Mouse (Mus musculus) kidney, embryonic 16.5 days (tissue): ENCODE data around the gene Zmynd11. TPM values are rescaled to one million over a fixed set of nuclear protein-coding genes. Genes with fewer than 3 reads are reported as not detected.

Experiments used
- ATAC-seq: fragments of 200-750 bp; cut with Nextera tagmentation; 2 replicates; pipeline ENCODE4 v1.8.0; 2017; ENCODE audit warnings: moderate TSS enrichment; ENCODE audit not compliant: low FRiP score, low TSS enrichment
- H3K27ac ChIP-seq: fragments of 300-500 bp; sonication (generic); 2 replicates; pipeline ENCODE4 v1.5.1; 2014; ENCODE audit warnings: low read length
- H3K27me3 ChIP-seq: fragments of 300-500 bp; sonication (generic); 2 replicates; pipeline ENCODE4 v1.6.1; 2014; ENCODE audit warnings: low read length, control low read depth, mixed read lengths; ENCODE audit not compliant: insufficient read depth
- H3K36me3 ChIP-seq: fragments of 300-500 bp; sonication (generic); 2 replicates; pipeline ENCODE4 v1.6.1; 2014; ENCODE audit warnings: low read length, control low read depth, mixed read lengths; ENCODE audit not compliant: insufficient read depth
- H3K4me1 ChIP-seq: fragments of 300-500 bp; sonication (generic); 2 replicates; pipeline ENCODE4 v1.6.1; 2014; ENCODE audit warnings: low read length, control low read depth, mixed read lengths; ENCODE audit not compliant: insufficient read depth
- H3K4me2 ChIP-seq: fragments of 300-500 bp; sonication (generic); replicated peaks from 2 replicates; pipeline ENCODE4 v1.6.1; 2014; ENCODE audit warnings: low read depth, low read length
- H3K4me3 ChIP-seq: fragments of 300-500 bp; sonication (generic); 2 replicates; pipeline ENCODE4 v1.5.1; 2014; ENCODE audit warnings: mild to moderate bottlenecking, low read length
- H3K9ac ChIP-seq: fragments of 300-500 bp; sonication (generic); replicated peaks from 2 replicates; pipeline ENCODE4 v1.6.1; 2014; ENCODE audit warnings: low read length
- H3K9me3 ChIP-seq: fragments of 300-500 bp; sonication (generic); 2 replicates; pipeline ENCODE4 v1.6.1; 2016; ENCODE audit warnings: low read length, control low read depth
- WGBS: fragments of 180-500 bp; shearing (Covaris S2); extraction: QIAGEN DNeasy Blood & Tissue Kit; methylation state at CpG from one replicate; pipeline ENCODE4 v1.1.7; 2014; 5-methylcytosine and 5-hydroxymethylcytosine counted together
- polyA plus RNA-seq: library from polyadenylated mRNA; unstranded; fragments of >200 nt; fragmentation: Nextera tagmentation; extraction: Ambion mirVana; gene quantifications from 2 replicates; pipeline ENCODE4 v1.2.1, GENCODE M21; 2015

Gene Zmynd11
- polyA plus RNA-seq, 1 experiment from 2014 or later = 95.0 TPM

GRCm38 (mm10) chr13:9763828-9764645, 1.1 kb downstream of the Zmynd11 start:
- Histone ChIP-seq H3K36me3 (no peaks in the 10 kb centered on the region), H3K9ac (peak overlapping the region; percentile 100), H3K27ac (peak overlapping the region; percentile 99), H3K4me2 (peak overlapping the region; percentile 86), H3K27me3 (no peaks in the 10 kb centered on the region), H3K9me3 (no peaks in the 10 kb centered on the region), H3K4me3 (peak overlapping the region; percentile 96), H3K4me1 (peaks cover 39% of the 10 kb centered on the region)
- peak; percentile 75 for ATAC-seq
- 0% methylated on average over 57 of the region's 111 CpGs for WGBS

- Histone ChIP-seq H3K36me3 (no peaks in the 10 kb centered on the region), H3K9me3 (no peaks in the 10 kb centered on the region), H3K4me3 (peak overlapping the region; percentile 96), H3K9ac (peak overlapping the region; percentile 100), H3K27me3 (no peaks in the 10 kb centered on the region), H3K4me2 (peak overlapping the region; percentile 86), H3K27ac (peak overlapping the region; percentile 99), H3K4me1 (peaks cover 45% of the 10 kb centered on the region)
- ATAC-seq = peak; percentile 42
- under 1% methylated on average over 21 of the region's 21 CpGs for WGBS
Observed at GRCm38 (mm10) chr13:9763100-9763827, 1.9 kb downstream of the Zmynd11 start.

- no peak overlapping the region for H3K27ac ChIP-seq
- WGBS = 70% methylated on average over 6 of the region's 6 CpGs
- H3K9me3 ChIP-seq = no peaks in the 10 kb centered on the region
- H3K36me3 ChIP-seq = no peaks in the 10 kb centered on the region
- no peak for ATAC-seq
- no peak overlapping the region for H3K4me2 ChIP-seq
- H3K4me3 ChIP-seq = no peak overlapping the region
- no peak overlapping the region for H3K9ac ChIP-seq
- peaks cover 33% of the 10 kb centered on the region for H3K4me1 ChIP-seq
- H3K27me3 ChIP-seq = no peaks in the 10 kb centered on the region
Observed at GRCm38 (mm10) chr13:9760057-9760456, 5.1 kb downstream of the Zmynd11 start.

GRCm38 (mm10) chr13:9757842-9758491, 7.2 kb downstream of the Zmynd11 start:
- Histone ChIP-seq H3K27me3 (no peaks in the 10 kb centered on the region), H3K4me3 (no peak overlapping the region), H3K9ac (no peak overlapping the region), H3K27ac (peak overlapping the region; percentile 61), H3K4me2 (no peak overlapping the region; the same call in 1 of the 2 replicates), H3K4me1 (peaks cover 32% of the 10 kb centered on the region), H3K36me3 (no peaks in the 10 kb centered on the region), H3K9me3 (no peaks in the 10 kb centered on the region)
- 55% methylated on average over 9 of the region's 9 CpGs for WGBS
- ATAC-seq = 0 out of 2 replicates have a peak, but pooled peaks have one; percentile 54

- no peaks in the 10 kb centered on the region for H3K27me3 ChIP-seq
- H3K36me3 ChIP-seq = no peaks in the 10 kb centered on the region
- H3K27ac ChIP-seq = no peak overlapping the region
- no peaks in the 10 kb centered on the region for H3K9me3 ChIP-seq
- no peak overlapping the region for H3K4me3 ChIP-seq
- 39% methylated on average over 3 of the region's 3 CpGs for WGBS
- H3K9ac ChIP-seq = no peak overlapping the region
- no peak overlapping the region for H3K4me2 ChIP-seq
- peaks cover 13% of the 10 kb centered on the region for H3K4me1 ChIP-seq
- ATAC-seq = no peak
Observed at GRCm38 (mm10) chr13:9753706-9754105, 11.4 kb downstream of the Zmynd11 start.

- Histone ChIP-seq H3K4me1 (0 out of 2 replicates have a peak, but pooled peaks cover 3% of the 10 kb centered on the region), H3K27me3 (no peaks in the 10 kb centered on the region), H3K27ac (no peak overlapping the region), H3K4me3 (no peak overlapping the region), H3K9ac (no peak overlapping the region), H3K9me3 (no peaks in the 10 kb centered on the region), H3K4me2 (no peak overlapping the region), H3K36me3 (no peaks in the 10 kb centered on the region)
- 48% methylated on average over 1 of the region's 1 CpGs for WGBS
- no peak for ATAC-seq
Observed at GRCm38 (mm10) chr13:9750320-9750719, 14.8 kb downstream of the Zmynd11 start.

- Histone ChIP-seq H3K4me1 (0 out of 2 replicates have a peak, but pooled peaks cover 3% of the 10 kb centered on the region), H3K27ac (no peak overlapping the region), H3K9me3 (no peaks in the 10 kb centered on the region), H3K9ac (no peak overlapping the region), H3K27me3 (no peaks in the 10 kb centered on the region), H3K4me2 (no peak overlapping the region), H3K36me3 (no peaks in the 10 kb centered on the region), H3K4me3 (no peak overlapping the region)
- no peak for ATAC-seq
- 79% methylated on average over 4 of the region's 4 CpGs for WGBS
Observed at GRCm38 (mm10) chr13:9749796-9750195, 15.3 kb downstream of the Zmynd11 start.

GRCm38 (mm10) chr13:9738190-9738589, 26.9 kb downstream of the Zmynd11 start:
- WGBS = 91% methylated on average over 2 of the region's 2 CpGs
- no peak for ATAC-seq

GRCm38 (mm10) chr13:9737024-9737423, 28.1 kb downstream of the Zmynd11 start:
- ATAC-seq = no peak
- Histone ChIP-seq H3K27ac (no peak overlapping the region), H3K4me2 (no peak overlapping the region), H3K9me3 (no peaks in the 10 kb centered on the region), H3K4me1 (no peaks in the 10 kb centered on the region), H3K4me3 (no peak overlapping the region), H3K27me3 (no peaks in the 10 kb centered on the region), H3K36me3 (0 out of 2 replicates have a peak, but pooled peaks cover 3% of the 10 kb centered on the region), H3K9ac (no peak overlapping the region)
- WGBS = 78% methylated on average over 5 of the region's 5 CpGs

More at GRCm38 (mm10) chr13:9738190-9738589, 26.9 kb downstream of the Zmynd11 start:
- Histone ChIP-seq H3K9me3 (no peaks in the 10 kb centered on the region), H3K27me3 (no peaks in the 10 kb centered on the region), H3K4me1 (no peaks in the 10 kb centered on the region), H3K9ac (no peak overlapping the region), H3K36me3 (0 out of 2 replicates have a peak, but pooled peaks cover 2% of the 10 kb centered on the region), H3K4me2 (no peak overlapping the region), H3K27ac (no peak overlapping the region), H3K4me3 (no peak overlapping the region)
